Comparison of ENCODE assay signal across 8 mouse cellular contexts in genomic region chr12:33175621-33176554, GRCm38 (mm10). TPM values are rescaled to one million over a fixed set of nuclear protein-coding genes. Genes with fewer than 3 reads are reported as not detected.
DNase-seq lines count a peak whose midpoint lies in the region; ATAC-seq lines count a peak whose summit lies in the region.

No protein-coding gene starts in this region.

- peaks cover 23% of the 10 kb centered on the region; the same call in 1 of the 2 replicates for H3K4me1 ChIP-seq in stomach, embryonic 15.5 days

- intact Hi-C loops in heart, postnatal 10 days (cut with DNase I), result no loop called here

- WGBS in stomach, embryonic 15.5 days, result 12% methylated on average over 25 of the region's 25 CpGs

- H3K9me3 ChIP-seq in stomach, embryonic 15.5 days, result no peaks in the 10 kb centered on the region

- H3K4me3 ChIP-seq in stomach, embryonic 15.5 days (replicated peaks), result peak overlapping the region; percentile 27

- H3K27me3 ChIP-seq in stomach, embryonic 15.5 days (replicated peaks), result no peaks in the 10 kb centered on the region

- no peak overlapping the region for H3K9ac ChIP-seq in stomach, embryonic 15.5 days

- peak; percentile 77 for ATAC-seq in erythroid progenitor cell, adult 5-6 weeks (replicated peaks; ENCODE audit: low FRiP score, poor library complexity, severe bottlenecking)
- peak; percentile 74 for ATAC-seq in megakaryocyte, adult 5-6 weeks (ENCODE audit: poor library complexity, severe bottlenecking)
- ATAC-seq in stomach, embryonic 15.5 days (ENCODE audit: insufficient read depth, low FRiP score, low read depth), result peak; percentile 61

- 0 out of 2 replicates have a peak, but pooled peaks cover 3% of the 10 kb centered on the region for H3K36me3 ChIP-seq in stomach, embryonic 15.5 days

- peak overlapping the region; percentile 52 for H3K4me2 ChIP-seq in stomach, embryonic 15.5 days

- no peak overlapping the region for H3K27ac ChIP-seq in stomach, embryonic 15.5 days

- DNase-seq in urinary bladder, adult 18-20 months (ENCODE audit: low spot score in 2 of 2), result peak; percentile 28 to 46
- no peak for DNase-seq in urinary bladder, adult 2 months (ENCODE audit: low spot score)
- DNase-seq in heart, postnatal 10 days, result peak; percentile 68 to 70
- DNase-seq in kidney, postnatal 25 days, result peak; percentile 69 to 81
- DNase-seq in layer of hippocampus, adult 9-10 months (ENCODE audit: low spot score), result no peak

RNA-seq across cellular contexts. Expression of gene Atxn7l1, which starts 28.4 kb away (rescaled TPM):
- polyA plus RNA-seq in urinary bladder, adult 2 months (2012; rRNA removed), result 12.4 and 20.3 TPM in 2 replicates
- total RNA-seq in erythroid progenitor cell, adult 5-6 weeks (2015; ENCODE audit: low replicate concordance), result 127 and 158 TPM in 2 replicates
- 70.7 and 76.5 TPM in 2 replicates for total RNA-seq in erythroid progenitor cell, adult 5-6 weeks (2017; ENCODE audit: low replicate concordance)
- 10 to 100 TPM; 16.6 to 18.6 TPM for total RNA-seq in heart, postnatal 10 days (2021)
- total RNA-seq in megakaryocyte, adult 5-6 weeks (2015), result 109 and 115 TPM in 2 replicates
- total RNA-seq in megakaryocyte, adult 5-6 weeks (2017), result 50.0 and 60.4 TPM in 2 replicates
- 13.1 and 14.3 TPM in 2 replicates for polyA plus RNA-seq in stomach, embryonic 15.5 days (2015; fragmentation: Nextera tagmentation; extraction: Ambion mirVana)

Comparison
In these comparisons a context has a peak if more than half of its experiments do, and no peak if none do; other contexts are left out.
1. DNase-seq: peak in urinary bladder, adult 18-20 months (2 of 2), heart, postnatal 10 days (2 of 2) and kidney, postnatal 25 days (2 of 2); none in urinary bladder, adult 2 months (single experiment) and layer of hippocampus, adult 9-10 months (single experiment).
2. Peak in every context shown above with its lines, with median percentiles within 50 percentile points of each other: ATAC-seq.